Mouse (Mus musculus) kidney, embryonic 14.5 days (tissue): ENCODE measurements around the gene Bpnt1. TPM values are rescaled to one million over a fixed set of nuclear protein-coding genes. Genes with fewer than 3 reads are reported as not detected.

Experiments
- ATAC-seq: fragments of 200-750 bp; cut with Nextera tagmentation; 2 replicates; pipeline ENCODE4 v1.8.0; 2017; ENCODE audit warnings: moderate number of reproducible peaks, mild to moderate bottlenecking, moderate TSS enrichment, moderate library complexity; ENCODE audit not compliant: low FRiP score, low TSS enrichment
- H3K27ac ChIP-seq: fragments of 300-500 bp; sonication (generic); 2 replicates; pipeline ENCODE4 v1.5.1; 2014; ENCODE audit warnings: low read depth, mild to moderate bottlenecking, low read length, moderate library complexity, mixed read lengths
- H3K27me3 ChIP-seq: fragments of 300-500 bp; sonication (generic); 2 replicates; pipeline ENCODE4 v1.6.1; 2014; ENCODE audit warnings: mild to moderate bottlenecking, low read length; ENCODE audit not compliant: control insufficient read depth, insufficient read depth
- H3K36me3 ChIP-seq: fragments of 300-500 bp; sonication (generic); 2 replicates; pipeline ENCODE4 v1.6.1; 2014; ENCODE audit warnings: low read length, mixed read lengths; ENCODE audit not compliant: control insufficient read depth, insufficient read depth
- H3K4me1 ChIP-seq: fragments of 300-500 bp; sonication (generic); 2 replicates; pipeline ENCODE4 v1.6.1; 2014; ENCODE audit warnings: low read length, mixed read lengths; ENCODE audit not compliant: control insufficient read depth, insufficient read depth
- H3K4me2 ChIP-seq: fragments of 300-500 bp; sonication (generic); replicated peaks from 2 replicates; pipeline ENCODE4 v1.6.1; 2014; ENCODE audit warnings: low read depth, mild to moderate bottlenecking, low read length
- H3K4me3 ChIP-seq: fragments of 300-500 bp; sonication (generic); 2 replicates; pipeline ENCODE4 v1.5.1; 2014; ENCODE audit warnings: mild to moderate bottlenecking, low read length
- H3K9ac ChIP-seq: fragments of 300-500 bp; sonication (generic); 2 replicates; pipeline ENCODE4 v1.6.1; 2014; ENCODE audit warnings: low read depth, mild to moderate bottlenecking, low read length, moderate library complexity
- H3K9me3 ChIP-seq: fragments of 300-500 bp; sonication (generic); 2 replicates; pipeline ENCODE4 v1.6.1; 2016; ENCODE audit warnings: low read length; ENCODE audit not compliant: control insufficient read depth
- WGBS: fragments of 180-500 bp; shearing (Covaris S2); extraction: QIAGEN DNeasy Blood & Tissue Kit; methylation state at CpG from one replicate; pipeline ENCODE4 v1.1.7; 2014; 5-methylcytosine and 5-hydroxymethylcytosine counted together
- polyA plus RNA-seq: library from polyadenylated mRNA; unstranded; fragments of >200 nt; fragmentation: Nextera tagmentation; extraction: Ambion mirVana; gene quantifications from 2 replicates; pipeline ENCODE4 v1.2.1, GENCODE M21; 2014

Bpnt1 gene
- polyA plus RNA-seq, 1 experiment from 2014 or later, result 31.6 TPM

DNA sequence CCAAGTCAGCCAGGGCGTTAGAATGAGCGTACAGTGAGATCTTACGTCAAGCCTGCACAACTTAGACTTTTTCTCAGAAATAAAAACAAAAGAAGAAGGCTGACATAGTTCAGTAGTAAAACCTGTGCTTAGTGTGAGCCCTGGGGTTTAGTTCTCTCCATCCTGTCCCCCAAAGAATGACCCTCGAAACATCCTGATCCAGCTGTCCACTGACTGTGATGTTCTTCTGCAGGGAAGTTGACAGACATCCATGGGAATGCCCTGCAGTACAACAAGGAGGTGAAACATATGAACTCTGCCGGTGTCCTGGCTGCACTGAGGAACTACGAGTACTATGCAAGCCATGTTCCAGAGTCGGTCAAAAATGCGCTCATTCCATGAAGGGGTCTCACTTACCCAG, 24.3 kb downstream of the Bpnt1 start:
- ATAC-seq, result no peak
- 95% methylated on average over 8 of the region's 8 CpGs for WGBS
- Histone ChIP-seq H3K9ac (no peak overlapping the region), H3K9me3 (no peaks in the 10 kb centered on the region), H3K36me3 (peaks cover 41% of the 10 kb centered on the region), H3K27ac (no peak overlapping the region), H3K27me3 (no peaks in the 10 kb centered on the region), H3K4me2 (no peak overlapping the region), H3K4me3 (no peak overlapping the region), H3K4me1 (no peaks in the 10 kb centered on the region)

GRCm38 (mm10) chr1:185358211-185358610, 26.3 kb downstream of the Bpnt1 start:
- Histone ChIP-seq H3K9ac (no peak overlapping the region), H3K27ac (no peak overlapping the region), H3K4me1 (0 out of 2 replicates have a peak, but pooled peaks cover 3% of the 10 kb centered on the region), H3K36me3 (peaks cover 22% of the 10 kb centered on the region), H3K4me3 (no peak overlapping the region), H3K4me2 (no peak overlapping the region), H3K27me3 (no peaks in the 10 kb centered on the region), H3K9me3 (no peaks in the 10 kb centered on the region)
- ATAC-seq, result no peak
- 88% methylated on average over 4 of the region's 4 CpGs for WGBS

- no peaks in the 10 kb centered on the region for H3K27me3 ChIP-seq
- H3K4me1 ChIP-seq, result peaks cover 9% of the 10 kb centered on the region; the same call in 1 of the 2 replicates
- H3K4me2 ChIP-seq, result peak within 1 kb of the TSS; percentile 76
- peaks cover 4% of the 10 kb centered on the region for H3K36me3 ChIP-seq
- peak within 1 kb of the TSS; percentile 89 for H3K27ac ChIP-seq
- H3K4me3 ChIP-seq, result peak within 1 kb of the TSS; percentile 93
- ATAC-seq, result peak; percentile 95
- under 1% methylated on average over 80 of the region's 92 CpGs for WGBS
- H3K9me3 ChIP-seq, result no peaks in the 10 kb centered on the region
- peak within 1 kb of the TSS; percentile 90 for H3K9ac ChIP-seq
Observed at GRCm38 (mm10) chr1:185362677-185363520, 30.9 kb downstream of the Bpnt1 start, which contains the start of gene Eprs. Gene Eprs, plus strand, starts transcription at chr1:185363044.

DNA sequence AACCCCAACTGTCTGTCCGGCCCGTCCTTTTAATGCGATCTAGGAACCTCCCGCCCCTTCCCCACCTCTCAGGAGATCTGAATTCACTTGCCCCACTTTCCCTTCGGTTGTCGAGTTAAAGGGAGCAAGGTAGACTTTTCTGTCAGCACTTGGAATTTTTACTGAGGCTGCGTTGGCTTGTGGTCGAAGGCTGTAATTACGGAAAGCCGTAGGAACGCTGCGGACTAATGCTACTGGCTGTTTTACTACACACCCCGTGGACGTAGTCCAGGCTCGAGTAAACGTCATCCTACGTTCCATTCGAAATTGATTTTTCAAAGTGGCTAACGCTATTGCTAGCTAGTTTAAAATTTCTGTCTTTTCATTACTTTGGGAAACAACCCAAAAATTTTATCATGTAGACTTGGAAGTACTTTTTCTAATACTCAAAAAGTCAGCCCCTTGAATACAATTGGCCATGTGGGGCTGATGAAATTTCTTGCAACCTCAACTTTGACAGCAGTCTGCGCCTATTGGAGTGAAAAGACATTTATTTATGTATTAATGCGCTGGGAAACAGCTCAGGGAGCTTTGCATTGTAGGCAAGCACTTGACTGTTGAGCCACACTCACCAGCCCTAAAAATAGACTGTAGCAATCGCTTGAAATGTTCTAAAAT, 31.7 kb downstream of the Bpnt1 start:
- Histone ChIP-seq H3K36me3 (peaks cover 4% of the 10 kb centered on the region; the same call in 1 of the 2 replicates), H3K9ac (peak overlapping the region; percentile 90), H3K27me3 (no peaks in the 10 kb centered on the region), H3K4me1 (peaks cover 9% of the 10 kb centered on the region; the same call in 1 of the 2 replicates), H3K4me3 (peak overlapping the region; percentile 93), H3K9me3 (no peaks in the 10 kb centered on the region), H3K27ac (peak overlapping the region; percentile 89), H3K4me2 (peak overlapping the region; percentile 62)
- WGBS, result 4% methylated on average over 22 of the region's 22 CpGs
- peak; percentile 55; the same call in 1 of the 2 replicates for ATAC-seq

GRCm38 (mm10) chr1:185364183-185364540, 32.2 kb downstream of the Bpnt1 start:
- Histone ChIP-seq H3K9ac (peak overlapping the region; percentile 90; the same call in 1 of the 2 replicates), H3K4me2 (peak overlapping the region; percentile 62), H3K4me3 (peak overlapping the region; percentile 93), H3K36me3 (peaks cover 4% of the 10 kb centered on the region; the same call in 1 of the 2 replicates), H3K9me3 (no peaks in the 10 kb centered on the region), H3K27me3 (no peaks in the 10 kb centered on the region), H3K4me1 (peaks cover 9% of the 10 kb centered on the region; the same call in 1 of the 2 replicates), H3K27ac (no peak overlapping the region)
- 42% methylated on average over 6 of the region's 6 CpGs for WGBS
- ATAC-seq, result no peak

- H3K36me3 ChIP-seq, result peaks cover 32% of the 10 kb centered on the region
- no peaks in the 10 kb centered on the region for H3K9me3 ChIP-seq
- 85% methylated on average over 6 of the region's 6 CpGs for WGBS
- H3K4me1 ChIP-seq, result peaks cover 6% of the 10 kb centered on the region; the same call in 1 of the 2 replicates
- no peak overlapping the region for H3K4me3 ChIP-seq
- no peak overlapping the region for H3K4me2 ChIP-seq
- no peak for ATAC-seq
- no peaks in the 10 kb centered on the region for H3K27me3 ChIP-seq
- H3K9ac ChIP-seq, result no peak overlapping the region
- H3K27ac ChIP-seq, result no peak overlapping the region
Observed at GRCm38 (mm10) chr1:185367383-185367782, 35.4 kb downstream of the Bpnt1 start.

DNA sequence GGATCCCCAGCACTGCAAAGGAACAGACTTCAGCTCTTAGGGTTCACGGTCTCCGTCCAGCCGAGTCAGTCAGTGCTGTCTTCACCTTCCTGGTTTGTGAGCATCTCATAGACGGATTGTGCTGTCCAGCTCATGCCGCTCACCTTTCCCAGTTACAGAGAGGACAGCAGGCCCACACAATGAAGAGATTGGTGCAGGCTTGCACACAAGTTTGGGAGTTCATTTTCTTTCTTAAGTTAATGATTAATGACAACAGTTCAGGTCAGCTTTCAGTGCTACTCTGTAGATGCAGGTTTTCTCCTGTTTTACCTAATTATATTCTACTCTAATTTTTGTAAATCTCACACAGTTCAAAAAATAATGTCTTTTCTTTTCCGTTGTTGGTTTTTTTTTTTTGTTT, 38.0 kb downstream of the Bpnt1 start:
- H3K27ac ChIP-seq, result no peak overlapping the region
- H3K9me3 ChIP-seq, result no peaks in the 10 kb centered on the region
- ATAC-seq, result no peak
- H3K4me2 ChIP-seq, result no peak overlapping the region
- H3K4me1 ChIP-seq, result no peaks in the 10 kb centered on the region; the same call in 1 of the 2 replicates
- peaks cover 56% of the 10 kb centered on the region for H3K36me3 ChIP-seq
- H3K4me3 ChIP-seq, result no peak overlapping the region
- no peaks in the 10 kb centered on the region for H3K27me3 ChIP-seq
- H3K9ac ChIP-seq, result no peak overlapping the region
- 88% methylated on average over 6 of the region's 6 CpGs for WGBS

- H3K4me2 ChIP-seq, result no peak overlapping the region
- H3K27me3 ChIP-seq, result no peaks in the 10 kb centered on the region
- H3K4me3 ChIP-seq, result no peak overlapping the region
- H3K27ac ChIP-seq, result no peak overlapping the region
- ATAC-seq, result no peak
- H3K9me3 ChIP-seq, result no peaks in the 10 kb centered on the region
- no peaks in the 10 kb centered on the region for H3K4me1 ChIP-seq
- no peak overlapping the region for H3K9ac ChIP-seq
- peaks cover 93% of the 10 kb centered on the region for H3K36me3 ChIP-seq
Observed at GRCm38 (mm10) chr1:185376390-185376789, 44.4 kb downstream of the Bpnt1 start.

DNA sequence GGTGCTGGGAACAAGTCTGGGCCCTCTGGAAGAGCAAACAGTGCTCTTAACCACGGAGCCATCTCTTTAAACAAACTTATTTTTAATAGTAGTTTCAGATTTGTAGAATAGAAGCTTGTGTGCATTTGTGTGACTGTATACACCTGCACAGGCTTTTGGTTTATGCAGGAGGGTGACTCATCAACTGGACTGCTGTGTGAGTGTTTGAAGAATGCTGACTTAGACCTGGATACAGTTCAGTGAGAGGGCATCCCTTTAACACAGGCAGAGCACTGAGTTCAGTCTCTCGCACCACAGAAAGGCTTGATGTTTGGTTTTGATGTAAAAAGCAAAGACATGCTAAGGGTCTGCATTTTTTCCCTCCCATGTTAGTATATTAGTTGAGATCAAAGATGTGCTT, 45.5 kb downstream of the Bpnt1 start:
- peaks cover 92% of the 10 kb centered on the region for H3K36me3 ChIP-seq
- no peaks in the 10 kb centered on the region for H3K27me3 ChIP-seq
- H3K4me2 ChIP-seq, result no peak overlapping the region
- H3K9ac ChIP-seq, result no peak overlapping the region
- H3K9me3 ChIP-seq, result no peaks in the 10 kb centered on the region
- no peak overlapping the region for H3K27ac ChIP-seq
- H3K4me1 ChIP-seq, result no peaks in the 10 kb centered on the region
- no peak for ATAC-seq
- H3K4me3 ChIP-seq, result no peak overlapping the region
- 92% methylated on average over 2 of the region's 2 CpGs for WGBS
